Mouse (Mus musculus) G1E-ER4 (cell line): ENCODE results near the gene 4933436I01Rik. TPM values are rescaled to one million over a fixed set of nuclear protein-coding genes. Genes with fewer than 3 reads are reported as not detected.

Experiments used
- GATA1 ChIP-seq: IDR thresholded peaks from one replicate; pipeline ENCODE4 v1.8.0; 2012; ENCODE audit warnings: low read length, inconsistent platforms
- polyA plus RNA-seq: library from polyadenylated mRNA; stranded (reverse); fragments of >175 nt; gene quantifications from 2 replicates; pipeline ENCODE4 v1.2.3, GENCODE M21; 2012

Gene 4933436I01Rik
- not detected in 2 replicates for polyA plus RNA-seq

DNA sequence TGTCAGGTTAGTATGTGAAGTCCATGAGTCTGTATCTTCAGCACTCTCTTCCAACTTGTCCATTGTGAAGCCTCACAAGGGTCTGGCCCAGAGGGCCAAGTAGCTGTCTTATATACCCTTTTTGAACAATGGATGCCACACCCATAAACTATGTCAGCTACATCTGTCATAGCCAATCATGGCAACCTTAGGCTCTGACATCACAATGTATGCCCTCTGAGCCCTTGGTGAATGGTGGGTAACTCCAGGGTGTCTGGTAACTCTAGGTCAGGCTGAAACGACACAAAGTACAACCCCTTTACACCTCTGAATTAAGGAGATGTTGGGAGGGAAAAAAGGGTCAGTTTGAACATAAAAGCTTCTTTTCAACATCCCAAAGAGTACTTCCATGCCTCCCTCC, at the start of gene 4933436I01Rik:
Gene 4933436I01Rik (minus strand): TSS at position 101 of the 400 bp plus-strand sequence.
- TF ChIP-seq GATA1, result no peak

- TF ChIP-seq GATA1, result no peak
These were observed 3.7 kb upstream of the 4933436I01Rik start for GRCm38 (mm10) chrX:67924769-67925470.

DNA sequence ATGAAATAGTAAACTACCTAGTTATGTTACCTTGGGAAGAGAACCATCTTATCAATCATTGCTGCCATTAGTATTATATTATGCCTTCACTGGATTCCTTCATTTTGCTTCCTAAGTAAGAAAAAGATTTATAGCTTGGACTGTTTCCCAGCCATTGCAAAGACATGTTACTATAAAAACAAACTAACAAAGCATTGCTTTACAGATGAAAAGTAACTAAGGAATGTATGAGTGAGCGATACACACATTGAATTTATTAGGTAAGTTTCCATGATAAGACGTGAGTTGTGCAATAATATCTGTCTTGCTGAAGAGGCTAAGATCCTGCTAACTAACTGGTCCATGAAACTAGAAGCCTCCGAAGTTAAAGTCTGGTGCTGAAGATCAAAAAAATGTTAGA, 37.8 kb downstream of the 4933436I01Rik start:
- TF ChIP-seq GATA1, result no peak

Other genes starting within 250 kb of the 4933436I01Rik start
- not detected in 2 replicates for gene Gm1140, start 227.9 kb downstream of the 4933436I01Rik start, polyA plus RNA-seq
- not detected in 2 replicates for gene Gm14692, start 225.8 kb downstream of the 4933436I01Rik start, polyA plus RNA-seq